Mouse (Mus musculus) C2C12 (cell line): ENCODE measurements at regions not wholly inside any gene's neighbourhood (a gene's known extent, or its start where the extent isn't known, plus 50 kb on each side); places are given as distances from the start of the nearest gene placed in this dataset.

ENCODE experiments used
- CTCF ChIP-seq: IDR thresholded peaks from one replicate; pipeline ENCODE4 v1.5.1; 2011; ENCODE audit not compliant: control insufficient read depth, insufficient read depth, insufficient read length
- MYOD1 ChIP-seq: IDR thresholded peaks from one replicate; pipeline ENCODE4 v1.6.1; 2011; ENCODE audit warnings: low read depth; ENCODE audit not compliant: control insufficient read depth, insufficient read length
- MYOG ChIP-seq: IDR thresholded peaks from one replicate; pipeline ENCODE4 v1.6.1; 2011; ENCODE audit not compliant: control insufficient read depth, insufficient read length; ENCODE audit errors: extremely low read depth

DNA sequence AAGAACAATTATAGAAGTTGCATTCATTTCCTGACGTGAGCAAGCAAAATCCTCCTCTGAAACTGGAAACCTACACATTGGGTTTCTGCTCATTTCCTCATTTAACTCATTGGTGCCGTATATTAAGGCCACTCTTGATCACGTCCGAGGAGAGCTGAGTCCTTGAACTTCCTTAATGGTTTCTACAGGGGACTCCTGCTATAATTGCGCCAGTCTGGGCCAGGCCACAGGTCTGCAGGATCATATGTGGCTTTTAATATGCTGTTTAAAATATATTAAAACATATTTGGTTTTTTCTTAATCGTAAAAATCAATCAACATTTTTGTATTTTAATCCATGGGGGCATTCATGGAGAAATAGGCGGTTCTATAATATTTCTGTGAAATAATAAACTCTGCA is 122.6 kb upstream of the Cep162 start:
- TF ChIP-seq MYOG (no peak), MYOD1 (no peak), CTCF (no peak)
